Mouse (Mus musculus): Measurements from ENCODE around the gene Taf7l.
A peak's percentile ranks its signal among the peaks of the same experiment; 100 is the strongest.

The Taf7l gene

GRCm38 (mm10) chrX:134476290-134476689 lies at the start of gene Taf7l:
Taf7l (minus strand) TSS chrX:134476490.
- no peak for ATAC-seq (ENCODE audit: low TSS enrichment)

- no peak for ATAC-seq (ENCODE audit: low TSS enrichment)
These were observed 49.0 kb upstream of the Taf7l start for GRCm38 (mm10) chrX:134525260-134525659.

- no peak for ATAC-seq (ENCODE audit: low TSS enrichment)
These were observed 47.5 kb upstream of the Taf7l start for GRCm38 (mm10) chrX:134523772-134524171.

GRCm38 (mm10) chrX:134509473-134509872 lies 33.2 kb upstream of the Taf7l start:
- no peak for ATAC-seq (ENCODE audit: low TSS enrichment)

GRCm38 (mm10) chrX:134507977-134508376 lies 31.7 kb upstream of the Taf7l start:
- ATAC-seq (ENCODE audit: low TSS enrichment) = no peak

GRCm38 (mm10) chrX:134500651-134501050 lies 24.4 kb upstream of the Taf7l start:
- no peak for ATAC-seq (ENCODE audit: low TSS enrichment)

- no peak for ATAC-seq (ENCODE audit: low TSS enrichment)
These were observed 5.4 kb upstream of the Taf7l start for GRCm38 (mm10) chrX:134481720-134482119.

GRCm38 (mm10) chrX:134474988-134475710 lies 1.1 kb downstream of the Taf7l start:
- no peak for ATAC-seq (ENCODE audit: low TSS enrichment)

GRCm38 (mm10) chrX:134427307-134427706 lies 49.0 kb downstream of the Taf7l start:
- ATAC-seq (ENCODE audit: low TSS enrichment) = no peak

GRCm38 (mm10) chrX:134426819-134427218 lies 49.5 kb downstream of the Taf7l start:
- no peak; the same call in 1 of the 2 replicates for ATAC-seq (ENCODE audit: low TSS enrichment)

GRCm38 (mm10) chrX:134425798-134426197 lies 50.5 kb downstream of the Taf7l start:
- ATAC-seq (ENCODE audit: low TSS enrichment) = peak; percentile 39; the same call in 1 of the 2 replicates

GRCm38 (mm10) chrX:134424263-134424662 lies 52.0 kb downstream of the Taf7l start:
- ATAC-seq (ENCODE audit: low TSS enrichment) = no peak

GRCm38 (mm10) chrX:134420097-134420496 lies 56.2 kb downstream of the Taf7l start:
- ATAC-seq (ENCODE audit: low TSS enrichment) = no peak

- ATAC-seq (ENCODE audit: low TSS enrichment) = no peak
These were observed 64.2 kb downstream of the Taf7l start for GRCm38 (mm10) chrX:134412096-134412495.
